Mouse (Mus musculus) thymus, postnatal 0 days (tissue): ENCODE results near the gene Ampd1. TPM values are rescaled to one million over a fixed set of nuclear protein-coding genes. Genes with fewer than 3 reads are reported as not detected.
A peak's percentile ranks its signal among the peaks of the same experiment; 100 is the strongest.

Experiments
- DNase-seq: peaks from one replicate; pipeline ENCODE4 v3.0.0-alpha.2; 2015; ENCODE audit warnings: low spot score
- polyA plus RNA-seq: library from polyadenylated mRNA; unstranded; fragments of >200 nt; fragmentation: Nextera tagmentation; extraction: Ambion mirVana; gene quantifications from 2 replicates; pipeline ENCODE4 v1.2.1, GENCODE M21; 2015

The Ampd1 gene
- polyA plus RNA-seq, 1 experiment from 2014 or later = 22.8 TPM

GRCm38 (mm10) chr3:103147775-103148174 is 74.0 kb downstream of the Ampd1 start:
- DNase-seq = no peak

GRCm38 (mm10) chr3:103148941-103149340 is 75.1 kb downstream of the Ampd1 start:
- peak; percentile 63 for DNase-seq

Other genes with a start within 250 kb of the Ampd1 start
- not detected in 2 replicates for gene Sycp1, start 137.9 kb upstream of the Ampd1 start, polyA plus RNA-seq
- not detected in 2 replicates for gene Nr1h5, start 109.9 kb upstream of the Ampd1 start, polyA plus RNA-seq
- gene Sike1, start 78.3 kb upstream of the Ampd1 start, polyA plus RNA-seq = 65.7 and 66.8 TPM in 2 replicates
- gene Csde1, start 53.6 kb upstream of the Ampd1 start, polyA plus RNA-seq = 227 and 243 TPM in 2 replicates
- gene Nras, start 15.7 kb upstream of the Ampd1 start, polyA plus RNA-seq = 80.7 and 88.1 TPM in 2 replicates
- gene Dennd2c, start 28.6 kb downstream of the Ampd1 start, polyA plus RNA-seq = 7.4 and 7.8 TPM in 2 replicates
- 168 and 172 TPM in 2 replicates for gene Bcas2, start 97.6 kb downstream of the Ampd1 start, polyA plus RNA-seq
- gene Trim33, start 205.3 kb downstream of the Ampd1 start, polyA plus RNA-seq = 12.1 and 19.0 TPM in 2 replicates